Mouse (Mus musculus) MEL (cell line): ENCODE measurements around the gene Hoxa5. TPM values are rescaled to one million over a fixed set of nuclear protein-coding genes. Genes with fewer than 3 reads are reported as not detected.

Source experiments
- DNase-seq: peaks from one replicate; pipeline ENCODE4 v3.0.0; 2011; ENCODE audit warnings: low read depth, low spot score
- H3K27ac ChIP-seq: 2 replicates; pipeline ENCODE4 v1.5.1; 2012; ENCODE audit warnings: low read depth, mild to moderate bottlenecking, control low read depth, low read length, moderate library complexity; ENCODE audit not compliant: control insufficient read depth
- H3K27me3 ChIP-seq, 2 experiments: fragments of 150-350 bp in 1 of 2; sonication (generic) in 1 of 2; 2 replicates each; pipeline ENCODE4 v1.6.1; 2012; ENCODE audit warnings: low read length in 2 of 2, mild to moderate bottlenecking in 2 of 2, improper control_type of control experiment in 1 of 2, moderate library complexity in 1 of 2; ENCODE audit not compliant: insufficient read depth in 2 of 2, control insufficient read depth in 1 of 2
- H3K36me3 ChIP-seq, 2 experiments: 2 replicates each; pipeline ENCODE4 v1.6.1; 2012 to 2014; ENCODE audit warnings: low read length in 2 of 2, improper control_type of control experiment in 1 of 2, inconsistent platforms in 1 of 2, mild to moderate bottlenecking in 1 of 2; ENCODE audit not compliant: insufficient read depth in 2 of 2, control insufficient read depth in 1 of 2
- H3K4me1 ChIP-seq, 2 experiments: fragments of 150-350 bp in 1 of 2; sonication (generic) in 1 of 2; 2 replicates each; pipeline ENCODE4 v1.6.1; 2012; ENCODE audit warnings: low read length in 2 of 2, improper control_type of control experiment in 1 of 2, mild to moderate bottlenecking in 1 of 2; ENCODE audit not compliant: insufficient read depth in 2 of 2, control insufficient read depth in 1 of 2
- H3K4me3 ChIP-seq, 2 experiments: fragments of 150-350 bp in 1 of 2; sonication (generic) in 1 of 2; 2 replicates each; pipeline ENCODE4 v1.5.1; 2012; ENCODE audit warnings: low read depth in 2 of 2, low read length in 2 of 2, mild to moderate bottlenecking in 2 of 2, moderate library complexity in 2 of 2, control low read depth in 1 of 2, improper control_type of control experiment in 1 of 2; ENCODE audit not compliant: control insufficient read depth in 1 of 2, insufficient read depth in 1 of 2
- H3K79me2 ChIP-seq: 2 replicates; pipeline ENCODE4 v1.6.1; 2012; ENCODE audit warnings: mild to moderate bottlenecking, low read length, moderate library complexity; ENCODE audit not compliant: control insufficient read depth, poor library complexity, insufficient read depth
- H3K9ac ChIP-seq: 2 replicates; pipeline ENCODE4 v1.6.1; 2012; ENCODE audit warnings: low read depth, mild to moderate bottlenecking, control low read depth, low read length, moderate library complexity; ENCODE audit not compliant: control insufficient read depth, poor library complexity, severe bottlenecking
- H3K9me3 ChIP-seq: fragments of 150-350 bp; sonication (generic); replicated peaks from 2 replicates; pipeline ENCODE4 v1.6.1; 2012; ENCODE audit warnings: mild to moderate bottlenecking, low read length, improper control_type of control experiment, moderate library complexity; ENCODE audit not compliant: insufficient read depth
- CHD1 ChIP-seq: IDR thresholded peaks from 2 replicates; pipeline ENCODE4 v1.6.1; 2012; ENCODE audit warnings: low read depth, mild to moderate bottlenecking, inconsistent platforms, low read length, improper control_type of control experiment
- CHD2 ChIP-seq: IDR thresholded peaks from 2 replicates; pipeline ENCODE4 v1.6.1; 2011; ENCODE audit warnings: low read length, improper control_type of control experiment
- CTCF ChIP-seq, 3 experiments: IDR thresholded peaks in 2 of 3; conservative IDR thresholded peaks in 1 of 3; 2 replicates each; pipeline ENCODE4 v1.5.1; 2011 to 2012; ENCODE audit warnings: low read length in 3 of 3, low read depth in 2 of 3, mild to moderate bottlenecking in 2 of 3, improper control_type of control experiment in 1 of 3, inconsistent platforms in 1 of 3, mixed read lengths in 1 of 3, moderate library complexity in 1 of 3; ENCODE audit not compliant: control insufficient read depth in 1 of 3, insufficient read depth in 1 of 3, poor library complexity in 1 of 3, severe bottlenecking in 1 of 3
- ELF1 ChIP-seq: IDR thresholded peaks from 2 replicates; pipeline ENCODE4 v1.6.1; 2014; ENCODE audit warnings: low read depth, mild to moderate bottlenecking, inconsistent platforms, low read length, improper control_type of control experiment, moderate library complexity
- HCFC1 ChIP-seq: IDR thresholded peaks from 2 replicates; pipeline ENCODE4 v1.6.1; 2012; ENCODE audit warnings: low read depth, mild to moderate bottlenecking, inconsistent platforms, low read length, improper control_type of control experiment, moderate library complexity
- KAT2A ChIP-seq: conservative IDR thresholded peaks from 2 replicates; pipeline ENCODE4 v1.6.1; 2012; ENCODE audit warnings: low read depth, low read length, improper control_type of control experiment, inconsistent platforms
- MAX ChIP-seq: IDR thresholded peaks from 2 replicates; pipeline ENCODE4 v1.6.1; 2011; ENCODE audit warnings: low read length, improper control_type of control experiment
- MEF2A ChIP-seq: IDR thresholded peaks from 2 replicates; pipeline ENCODE4 v1.6.1; 2014; ENCODE audit warnings: low read depth, mild to moderate bottlenecking, inconsistent platforms, low read length, improper control_type of control experiment; ENCODE audit not compliant: poor library complexity, insufficient replicate concordance, severe bottlenecking; ENCODE audit errors: extremely low read depth
- MYB ChIP-seq: IDR thresholded peaks from 2 replicates; pipeline ENCODE4 v1.6.1; 2011; ENCODE audit warnings: mild to moderate bottlenecking, low read depth, low read length, improper control_type of control experiment
- MYC ChIP-seq: IDR thresholded peaks from 2 replicates; pipeline ENCODE4 v1.6.1; 2011; ENCODE audit warnings: low read depth, mild to moderate bottlenecking, low read length, improper control_type of control experiment, moderate library complexity
- NELFE ChIP-seq: IDR thresholded peaks from 2 replicates; pipeline ENCODE4 v1.6.1; 2011; ENCODE audit warnings: low read depth, low read length, improper control_type of control experiment
- NRF1 ChIP-seq: IDR thresholded peaks from 2 replicates; pipeline ENCODE4 v1.6.1; 2014; ENCODE audit warnings: low read depth, mild to moderate bottlenecking, inconsistent platforms, low read length, improper control_type of control experiment, moderate library complexity; ENCODE audit not compliant: poor library complexity, insufficient read depth, severe bottlenecking
- POLR2A ChIP-seq, 2 experiments: IDR thresholded peaks; 2 replicates each; pipeline ENCODE4 v1.6.1; 2011 to 2012; ENCODE audit warnings: low read length in 2 of 2, mild to moderate bottlenecking in 2 of 2, control low read depth in 1 of 2, improper control_type of control experiment in 1 of 2, low read depth in 1 of 2, moderate library complexity in 1 of 2; ENCODE audit not compliant: control insufficient read depth in 1 of 2, insufficient read depth in 1 of 2, poor library complexity in 1 of 2
- POLR2AphosphoS5 ChIP-seq: IDR thresholded peaks from 2 replicates; pipeline ENCODE4 v1.6.1; 2012; ENCODE audit warnings: low read depth, borderline replicate concordance, mild to moderate bottlenecking, inconsistent platforms, low read length, moderate library complexity, mixed read lengths
- RCOR1 ChIP-seq: IDR thresholded peaks from 2 replicates; pipeline ENCODE4 v1.6.1; 2012; ENCODE audit warnings: low read depth, mild to moderate bottlenecking, inconsistent platforms, low read length, improper control_type of control experiment
- TAL1 ChIP-seq: IDR thresholded peaks from 2 replicates; pipeline ENCODE4 v1.6.1; 2012; ENCODE audit warnings: mild to moderate bottlenecking, inconsistent platforms, low read length, moderate library complexity, mixed read lengths
- TBP ChIP-seq: IDR thresholded peaks from 2 replicates; pipeline ENCODE4 v1.8.0; 2011; ENCODE audit warnings: low read depth, low read length, improper control_type of control experiment
- TCF12 ChIP-seq: IDR thresholded peaks from 2 replicates; pipeline ENCODE4 v1.6.1; 2014; ENCODE audit warnings: low read depth, mild to moderate bottlenecking, inconsistent platforms, low read length, improper control_type of control experiment, moderate library complexity
- UBTF ChIP-seq: IDR thresholded peaks from 2 replicates; pipeline ENCODE4 v1.6.1; 2012; ENCODE audit warnings: low read depth, mild to moderate bottlenecking, inconsistent platforms, low read length, improper control_type of control experiment, moderate library complexity, borderline replicate concordance; ENCODE audit not compliant: insufficient read depth
- USF1 ChIP-seq: IDR thresholded peaks from 2 replicates; pipeline ENCODE4 v1.6.1; 2014; ENCODE audit warnings: low read depth, mild to moderate bottlenecking, inconsistent platforms, low read length, improper control_type of control experiment, moderate library complexity
- USF2 ChIP-seq, 2 experiments: IDR thresholded peaks; 2 replicates each; pipeline ENCODE4 v1.6.1; 2011 to 2012; ENCODE audit warnings: improper control_type of control experiment in 2 of 2, low read length in 2 of 2, borderline replicate concordance in 1 of 2, inconsistent platforms in 1 of 2, low read depth in 1 of 2, mild to moderate bottlenecking in 1 of 2; ENCODE audit not compliant: insufficient read depth in 1 of 2
- ZC3H11A ChIP-seq: IDR thresholded peaks from 2 replicates; pipeline ENCODE4 v1.6.1; 2012; ENCODE audit warnings: low read depth, mild to moderate bottlenecking, inconsistent platforms, low read length, improper control_type of control experiment
- ZMIZ1 ChIP-seq: IDR thresholded peaks from 2 replicates; pipeline ENCODE4 v1.6.1; 2012; ENCODE audit warnings: low read depth, mild to moderate bottlenecking, inconsistent platforms, low read length, improper control_type of control experiment, moderate library complexity
- polyA plus RNA-seq, 2 experiments: library from polyadenylated mRNA; stranded (reverse) in 1 of 2; unstranded in 1 of 2; fragments of >175 nt in 1 of 2; fragments of >200 nt in 1 of 2; gene quantifications; 2 replicates each; pipeline versions ENCODE4 v1.2.1 to v1.2.4; 2012; ENCODE audit warnings: low replicate concordance in 2 of 2, low read depth in 1 of 2; ENCODE audit not compliant: insufficient read length in 2 of 2, insufficient read depth in 1 of 2, missing spikeins in 1 of 2
- total RNA-seq: library from RNA; depleted of rRNA; stranded (reverse); fragments of 300-350 nt; gene quantifications from 2 replicates; pipeline ENCODE4 v1.2.3, GENCODE M21; 2012

Hoxa5 gene
- total and polyA plus RNA-seq, 3 experiments = not detected

DNA sequence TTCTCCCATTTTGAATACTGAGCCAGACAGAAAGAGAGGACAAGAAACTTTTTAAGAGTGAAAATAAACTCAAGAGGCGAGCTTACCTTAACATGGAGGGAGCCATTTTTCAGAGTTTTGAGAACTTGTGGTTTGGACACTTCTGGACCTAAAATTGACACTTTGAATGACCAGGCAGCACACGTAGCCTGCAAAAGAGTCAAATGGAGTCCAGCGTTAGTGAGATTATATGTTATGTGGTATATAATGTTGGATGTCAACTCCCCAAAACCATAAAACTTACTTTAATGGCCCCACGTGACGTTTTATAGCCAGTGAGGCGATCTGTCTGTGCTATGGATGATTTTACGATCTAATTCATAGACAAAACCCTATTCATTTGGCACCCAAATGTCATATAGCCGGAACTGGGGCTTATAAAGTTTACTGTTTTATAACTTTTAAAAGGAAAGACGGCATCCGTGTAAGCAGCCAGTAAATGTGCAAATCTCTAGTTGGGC lies 3.6 kb downstream of the Hoxa5 start:
- no peak overlapping the region for H3K4me3 ChIP-seq
- no peaks in the 10 kb centered on the region; the same call in 1 of the 2 replicates for H3K79me2 ChIP-seq
- no peak overlapping the region for H3K9ac ChIP-seq
- no peaks in the 10 kb centered on the region for H3K27me3 ChIP-seq
- H3K27ac ChIP-seq = no peak overlapping the region
- H3K9me3 ChIP-seq = no peaks in the 10 kb centered on the region
- no peaks in the 10 kb centered on the region for H3K36me3 ChIP-seq
- TF ChIP-seq ZMIZ1 (no peak), CTCF (IDR thresholded peaks at IDR 0.05 in 2 of 3, conservative IDR thresholded peaks at IDR 0.05 in 1 of 3; ENCODE audit: control insufficient read depth in 1 of 3, insufficient read depth in 1 of 3, low read depth in 2 of 3, low read length in 3 of 3, poor library complexity in 1 of 3, severe bottlenecking in 1 of 3) (no peak), ELF1 (no peak), ZC3H11A (no peak), TBP (no peak), MAX (no peak), USF2 (IDR thresholded peaks at IDR 0.05; ENCODE audit: borderline replicate concordance in 1 of 2, insufficient read depth in 1 of 2, low read depth in 1 of 2, low read length in 2 of 2) (no peak), CHD1 (no peak), MEF2A (no peak), POLR2AphosphoS5 (no peak)
- DNase-seq = no peak
- no peaks in the 10 kb centered on the region for H3K4me1 ChIP-seq

- Histone ChIP-seq H3K9ac (no peak overlapping the region), H3K79me2 (no peaks in the 10 kb centered on the region; the same call in 1 of the 2 replicates), H3K27ac (no peak overlapping the region), H3K36me3 (no peaks in the 10 kb centered on the region), H3K4me3 (no peak overlapping the region), H3K9me3 (no peaks in the 10 kb centered on the region), H3K4me1 (no peaks in the 10 kb centered on the region), H3K27me3 (no peaks in the 10 kb centered on the region)
- TF ChIP-seq TBP = no peak
- TF ChIP-seq KAT2A = no peak
- no peak for TF ChIP-seq ZC3H11A
- TF ChIP-seq POLR2A (IDR thresholded peaks at IDR 0.05; ENCODE audit: control insufficient read depth in 1 of 2, insufficient read depth in 1 of 2, low read depth in 1 of 2, low read length in 2 of 2, poor library complexity in 1 of 2) = no peak
- no peak for TF ChIP-seq TCF12
- no peak for TF ChIP-seq NELFE
- TF ChIP-seq MYB = no peak
- TF ChIP-seq RCOR1 = no peak
- TF ChIP-seq HCFC1 = no peak
- TF ChIP-seq USF2 (IDR thresholded peaks at IDR 0.05; ENCODE audit: borderline replicate concordance in 1 of 2, insufficient read depth in 1 of 2, low read depth in 1 of 2, low read length in 2 of 2) = no peak
- TF ChIP-seq TAL1 = no peak
- no peak for TF ChIP-seq UBTF
- no peak for TF ChIP-seq CHD2
- no peak for TF ChIP-seq MYC
- no peak for TF ChIP-seq ZMIZ1
- no peak for TF ChIP-seq USF1
- no peak for TF ChIP-seq NRF1
- DNase-seq = no peak
Measured at GRCm38 (mm10) chr6:52200073-52200750, 4.2 kb downstream of the Hoxa5 start.
